Mouse (Mus musculus) lung, postnatal 4 days (tissue): Measurements from ENCODE around the gene Pml.
A peak's percentile ranks its signal among the peaks of the same experiment; 100 is the strongest.

ENCODE experiments used
- DNase-seq, 2 experiments: peaks; one replicate each; pipeline ENCODE4 v3.0.0; 2021

Gene Pml

GRCm38 (mm10) chr9:58201091-58201842 is 48.3 kb downstream of the Pml start:
- DNase-seq, result no peak

- peak in 1 of 2 experiments; percentile 15 for DNase-seq
Observed at GRCm38 (mm10) chr9:58200270-58201090, 49.1 kb downstream of the Pml start.

- DNase-seq, result no peak
Observed at GRCm38 (mm10) chr9:58199381-58200269, 50.0 kb downstream of the Pml start.

- no peak for DNase-seq
Observed at GRCm38 (mm10) chr9:58198801-58199371, 50.7 kb downstream of the Pml start.

GRCm38 (mm10) chr9:58197781-58198701 is 51.5 kb downstream of the Pml start:
- DNase-seq, result peak; percentile 52 to 63

GRCm38 (mm10) chr9:58196610-58197567 is 52.7 kb downstream of the Pml start:
- no peak for DNase-seq

GRCm38 (mm10) chr9:58196141-58196540 is 53.4 kb downstream of the Pml start:
- no peak for DNase-seq

GRCm38 (mm10) chr9:58195671-58196070 is 53.9 kb downstream of the Pml start:
- no peak for DNase-seq

GRCm38 (mm10) chr9:58194222-58194621 is 55.4 kb downstream of the Pml start:
- DNase-seq, result no peak

- no peak for DNase-seq
Observed at GRCm38 (mm10) chr9:58184456-58184855, 65.1 kb downstream of the Pml start.

GRCm38 (mm10) chr9:58179390-58179789 is 70.2 kb downstream of the Pml start:
- no peak for DNase-seq

GRCm38 (mm10) chr9:58177165-58177564 is 72.4 kb downstream of the Pml start:
- no peak for DNase-seq

GRCm38 (mm10) chr9:58175745-58176487 is 73.7 kb downstream of the Pml start:
- no peak for DNase-seq

- no peak for DNase-seq
Observed at GRCm38 (mm10) chr9:58174818-58175251, 74.8 kb downstream of the Pml start.

- no peak for DNase-seq
Observed at GRCm38 (mm10) chr9:58172863-58173262, 76.7 kb downstream of the Pml start.

- DNase-seq, result no peak
Observed at GRCm38 (mm10) chr9:58169426-58169825, 80.2 kb downstream of the Pml start.

GRCm38 (mm10) chr9:58168880-58169279 is 80.7 kb downstream of the Pml start:
- no peak for DNase-seq
